Mouse (Mus musculus) adrenal gland, postnatal 4 days (tissue): Measurements from ENCODE around the gene Ddc. TPM values are rescaled to one million over a fixed set of nuclear protein-coding genes. Genes with fewer than 3 reads are reported as not detected.

ENCODE experiments used
- DNase-seq, 2 experiments: peaks; one replicate each; pipeline ENCODE4 v3.0.0; 2021 to 2022; ENCODE audit warnings: low spot score in 2 of 2, mixed read lengths in 2 of 2
- total RNA-seq, 2 experiments: library from RNA; stranded (reverse); gene quantifications; 2 replicates each; pipeline ENCODE4 v1.2.3; 2021

Gene Ddc
- total RNA-seq, 2 experiments from 2014 or later: 112 to 114 TPM

GRCm38 (mm10) chr11:11828761-11829160 lies 69.2 kb downstream of the Ddc start:
- no peak for DNase-seq

- no peak for DNase-seq
These were observed 69.7 kb downstream of the Ddc start for GRCm38 (mm10) chr11:11828251-11828650.

- no peak for DNase-seq
These were observed 71.5 kb downstream of the Ddc start for GRCm38 (mm10) chr11:11826475-11826874.

- DNase-seq: no peak
These were observed 72.3 kb downstream of the Ddc start for GRCm38 (mm10) chr11:11825670-11826069.

GRCm38 (mm10) chr11:11824970-11825635 lies 72.8 kb downstream of the Ddc start:
- no peak for DNase-seq

- no peak for DNase-seq
These were observed 73.7 kb downstream of the Ddc start for GRCm38 (mm10) chr11:11823980-11824911.

- DNase-seq: no peak
These were observed 75.5 kb downstream of the Ddc start for GRCm38 (mm10) chr11:11822181-11823095.

- no peak for DNase-seq
These were observed 76.5 kb downstream of the Ddc start for GRCm38 (mm10) chr11:11821387-11821975.

- DNase-seq: no peak
These were observed 77.2 kb downstream of the Ddc start for GRCm38 (mm10) chr11:11820737-11821136.

- DNase-seq: peak in 1 of 2 experiments; percentile 68
These were observed 77.7 kb downstream of the Ddc start for GRCm38 (mm10) chr11:11820251-11820650.

GRCm38 (mm10) chr11:11819206-11819605 lies 78.7 kb downstream of the Ddc start:
- DNase-seq: no peak

- no peak for DNase-seq
These were observed 79.1 kb downstream of the Ddc start for GRCm38 (mm10) chr11:11818797-11819196.

GRCm38 (mm10) chr11:11815737-11816136 lies 82.2 kb downstream of the Ddc start:
- DNase-seq: no peak

- peak in 1 of 2 experiments; percentile 54 for DNase-seq
These were observed 86.0 kb downstream of the Ddc start for GRCm38 (mm10) chr11:11811906-11812480.

GRCm38 (mm10) chr11:11809404-11810175 lies 88.4 kb downstream of the Ddc start:
- DNase-seq: no peak

GRCm38 (mm10) chr11:11808820-11809403 lies 89.0 kb downstream of the Ddc start, which contains the start of gene Fignl1:
Gene Fignl1 (minus strand): TSS chr11:11808962.
- peak; percentile 96 for DNase-seq

GRCm38 (mm10) chr11:11808035-11808819 lies 89.7 kb downstream of the Ddc start:
- DNase-seq: no peak

- no peak for DNase-seq
These were observed 92.0 kb downstream of the Ddc start for GRCm38 (mm10) chr11:11805951-11806350.
